Mouse (Mus musculus): ENCODE measurements around the gene Net1. TPM values are rescaled to one million over a fixed set of nuclear protein-coding genes. Genes with fewer than 3 reads are reported as not detected.

The Net1 gene
- 69.5 and 86.5 TPM in 2 replicates for polyA plus RNA-seq (2015; fragmentation: Nextera tagmentation; extraction: Ambion mirVana)

DNA sequence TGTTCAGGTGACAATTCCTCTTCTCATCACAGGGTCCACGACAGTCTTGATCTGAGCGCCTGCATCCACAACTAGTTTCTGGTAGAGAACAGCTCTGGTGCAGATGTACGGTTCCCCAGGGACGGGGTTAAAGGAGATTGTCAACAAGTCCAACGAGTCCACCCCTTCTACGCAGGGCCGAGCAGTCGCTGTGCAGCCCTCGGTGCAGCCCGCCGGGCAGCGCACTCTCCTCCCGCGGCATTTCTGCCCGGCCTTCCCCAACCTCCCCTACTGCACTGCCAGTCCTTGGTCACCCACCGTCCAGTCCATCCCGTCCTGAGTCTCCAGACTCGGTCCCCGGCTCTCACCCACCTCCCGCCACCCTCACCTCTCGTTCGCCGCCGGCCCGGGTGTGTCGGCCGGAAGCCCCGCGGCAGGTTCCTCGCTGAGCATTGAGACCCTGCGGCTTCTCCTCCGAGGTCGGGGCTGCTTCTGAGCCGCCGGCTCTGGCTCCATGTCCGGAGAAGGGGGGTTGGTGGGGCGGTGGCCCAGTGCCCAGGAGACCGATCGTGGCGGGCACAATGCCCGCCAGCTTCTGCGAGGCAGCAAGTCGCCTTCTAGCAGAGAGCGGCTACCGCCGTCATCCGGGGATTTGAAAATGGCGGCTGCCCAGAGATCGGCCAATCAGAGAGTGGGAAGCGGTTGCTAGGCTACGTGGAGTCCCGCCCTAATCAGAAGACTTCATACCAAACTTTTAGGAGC is at the start of gene Net1, which contains the start of gene Tubal3:
Gene Net1, minus strand, starts transcription at position 650 of the 741 bp plus-strand sequence.
Gene Tubal3, plus strand, starts transcription at position 704 of the 741 bp plus-strand sequence.

DNA sequence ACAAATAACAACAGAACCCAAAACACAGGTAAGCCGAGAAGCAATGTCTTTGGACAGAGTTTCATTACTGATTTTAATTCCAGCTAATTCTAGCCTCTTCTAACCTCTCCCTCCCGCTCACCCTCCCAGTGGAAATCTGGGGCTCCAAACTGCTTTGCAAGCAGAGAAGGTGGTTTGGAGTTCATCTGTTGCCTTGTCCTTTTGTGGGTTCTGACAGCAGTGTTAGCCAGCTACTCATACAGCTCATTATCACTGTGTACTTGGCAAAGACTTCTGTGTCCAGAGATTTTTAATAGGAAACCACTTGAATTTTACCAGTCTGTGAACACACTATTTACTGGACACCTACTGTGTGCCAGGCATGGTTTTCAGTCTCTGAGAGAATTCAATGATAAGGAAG is 27.2 kb upstream of the Net1 start, which contains the start of gene Ucn3:
Gene Ucn3, minus strand, starts transcription at position 101 of the 400 bp plus-strand sequence.

DNA sequence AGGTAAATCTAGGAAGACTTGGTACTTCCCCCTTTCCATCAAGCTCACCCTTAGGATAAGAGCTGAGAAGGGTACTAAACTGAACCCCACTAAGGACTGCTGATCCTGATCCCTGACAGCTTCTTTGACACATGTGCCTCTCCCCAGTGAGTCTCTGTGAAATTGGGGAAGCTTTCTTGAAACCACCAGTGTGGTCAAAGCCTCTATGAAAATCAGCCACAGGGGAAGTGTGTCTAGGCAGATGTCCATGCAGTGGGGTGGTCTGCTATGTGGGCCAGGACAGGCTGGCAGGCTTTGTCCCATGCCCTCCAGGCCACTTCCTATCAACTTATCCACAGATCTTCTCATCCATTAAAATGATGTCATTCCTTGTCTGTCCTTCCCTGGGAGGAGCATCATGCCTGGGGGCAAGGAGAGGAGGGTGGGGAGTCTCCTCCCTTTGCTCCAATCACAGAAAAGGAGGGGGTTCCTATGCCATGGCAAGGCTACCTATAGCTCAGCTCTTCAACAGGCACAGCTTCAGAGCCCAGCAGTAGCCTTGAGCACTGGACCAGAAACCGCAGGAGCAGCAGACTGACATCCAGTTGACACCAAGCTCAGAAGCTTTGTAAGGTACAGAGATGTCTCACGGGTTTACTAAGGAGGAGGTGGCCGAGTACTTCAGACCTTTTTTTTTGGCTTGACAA is 64.2 kb downstream of the Net1 start, which contains the start of gene Calm5:
Gene Calm5, plus strand, starts transcription at position 526 of the 686 bp plus-strand sequence.

DNA sequence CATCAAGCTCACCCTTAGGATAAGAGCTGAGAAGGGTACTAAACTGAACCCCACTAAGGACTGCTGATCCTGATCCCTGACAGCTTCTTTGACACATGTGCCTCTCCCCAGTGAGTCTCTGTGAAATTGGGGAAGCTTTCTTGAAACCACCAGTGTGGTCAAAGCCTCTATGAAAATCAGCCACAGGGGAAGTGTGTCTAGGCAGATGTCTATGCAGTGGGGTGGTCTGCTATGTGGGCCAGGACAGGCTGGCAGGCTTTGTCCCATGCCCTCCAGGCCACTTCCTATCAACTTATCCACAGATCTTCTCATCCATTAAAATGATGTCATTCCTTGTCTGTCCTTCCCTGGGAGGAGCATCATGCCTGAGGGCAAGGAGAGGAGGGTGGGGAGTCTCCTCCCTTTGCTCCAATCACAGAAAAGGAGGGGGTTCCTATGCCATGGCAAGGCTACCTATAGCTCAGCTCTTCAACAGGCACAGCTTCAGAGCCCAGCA is 80.7 kb downstream of the Net1 start, which contains the start of gene Calm4:
Gene Calm4, plus strand, starts transcription at position 446 of the 496 bp plus-strand sequence.

Small RNA genes lying within 50 kb of the gene (microRNA-seq; reads per million reads assigned to microRNA genes)
- 0 reads per million in 2 experiments for gene Gm22460

Other genes starting within 250 kb of the Net1 start
- 0.23 and 2.0 TPM in 2 replicates for gene Calml3, start 113.9 kb downstream of the Net1 start, polyA plus RNA-seq (2015; fragmentation: Nextera tagmentation; extraction: Ambion mirVana)
- 125 TPM in 1 of 2 replicates, not detected in the other for gene Calm4, start 80.5 kb downstream of the Net1 start, polyA plus RNA-seq (2015; fragmentation: Nextera tagmentation; extraction: Ambion mirVana)
- gene Calm5, start 64.0 kb downstream of the Net1 start, polyA plus RNA-seq (2015; fragmentation: Nextera tagmentation; extraction: Ambion mirVana): 1.8 TPM in 1 of 2 replicates, not detected in the other
- not detected in 2 replicates for gene Tubal3, start 54 bp upstream of the Net1 start, polyA plus RNA-seq (2015; fragmentation: Nextera tagmentation; extraction: Ambion mirVana)
- not detected in 2 replicates for gene Ucn3, start 27.1 kb upstream of the Net1 start, polyA plus RNA-seq (2015; fragmentation: Nextera tagmentation; extraction: Ambion mirVana)
- 3.2 and 8.2 TPM in 2 replicates for gene Akr1c14, start 130.8 kb upstream of the Net1 start, polyA plus RNA-seq (2015; fragmentation: Nextera tagmentation; extraction: Ambion mirVana)
- 3.3 and 12.8 TPM in 2 replicates for gene Akr1c18, start 232.4 kb upstream of the Net1 start, polyA plus RNA-seq (2015; fragmentation: Nextera tagmentation; extraction: Ambion mirVana)

Data from skeletal muscle tissue, postnatal 0 days (tissue).